Mouse (Mus musculus): Measurements from ENCODE around the gene Tstd2.

Tstd2 gene

GRCm38 (mm10) chr4:46117536-46117935, 21.0 kb downstream of the Tstd2 start:
- no peak for DNase-seq

GRCm38 (mm10) chr4:46116544-46117175, 21.8 kb downstream of the Tstd2 start:
- DNase-seq = peak; percentile 6

GRCm38 (mm10) chr4:46115308-46115707, 23.2 kb downstream of the Tstd2 start:
- DNase-seq = no peak

GRCm38 (mm10) chr4:46111361-46111760, 27.1 kb downstream of the Tstd2 start:
- DNase-seq = no peak

GRCm38 (mm10) chr4:46110084-46110483, 28.4 kb downstream of the Tstd2 start:
- DNase-seq = no peak

- DNase-seq = no peak
Measured at GRCm38 (mm10) chr4:46102078-46102769, 36.3 kb downstream of the Tstd2 start.

GRCm38 (mm10) chr4:46101211-46101711, 37.2 kb downstream of the Tstd2 start:
- DNase-seq = no peak

GRCm38 (mm10) chr4:46100539-46100938, 38.0 kb downstream of the Tstd2 start:
- no peak for DNase-seq

GRCm38 (mm10) chr4:46099132-46099531, 39.4 kb downstream of the Tstd2 start:
- DNase-seq = no peak

GRCm38 (mm10) chr4:46097591-46097990, 40.9 kb downstream of the Tstd2 start:
- DNase-seq = no peak

- DNase-seq = no peak
Measured at GRCm38 (mm10) chr4:46096546-46096945, 41.9 kb downstream of the Tstd2 start.

GRCm38 (mm10) chr4:46095826-46096159, 42.7 kb downstream of the Tstd2 start:
- no peak for DNase-seq

GRCm38 (mm10) chr4:46094916-46095825, 43.3 kb downstream of the Tstd2 start:
- no peak for DNase-seq

GRCm38 (mm10) chr4:46092429-46093076, 45.9 kb downstream of the Tstd2 start:
- DNase-seq = no peak

- no peak for DNase-seq
Measured at GRCm38 (mm10) chr4:46089524-46090125, 48.9 kb downstream of the Tstd2 start.

- peak; percentile 22 for DNase-seq
Measured at GRCm38 (mm10) chr4:46087852-46088251, 50.6 kb downstream of the Tstd2 start.

GRCm38 (mm10) chr4:46087427-46087771, 51.1 kb downstream of the Tstd2 start:
- no peak for DNase-seq

- DNase-seq = peak; percentile 39
Measured at GRCm38 (mm10) chr4:46086718-46087426, 51.6 kb downstream of the Tstd2 start.

GRCm38 (mm10) chr4:46085223-46085811, 53.2 kb downstream of the Tstd2 start:
- peak; percentile 13 for DNase-seq

GRCm38 (mm10) chr4:46084416-46085172, 53.9 kb downstream of the Tstd2 start:
- no peak for DNase-seq

GRCm38 (mm10) chr4:46082555-46082954, 55.9 kb downstream of the Tstd2 start:
- DNase-seq = no peak

Data from kidney, adult 18-20 months (tissue).